Mouse (Mus musculus): ENCODE results near the gene Arih1.

GRCm38 (mm10) chr9:59457671-59458070 lies 28.7 kb downstream of the Arih1 start:
- TF ChIP-seq POLR2A (IDR thresholded peaks at IDR 0.05; ENCODE audit: insufficient read length, low read depth): no peak
- TF ChIP-seq TCF12 (IDR thresholded peaks at IDR 0.05; ENCODE audit: insufficient read depth, poor library complexity, severe bottlenecking): no peak
- no peak for TF ChIP-seq TCF3 (IDR thresholded peaks at IDR 0.05; ENCODE audit: insufficient read length, low read depth)
- TF ChIP-seq MAX (IDR thresholded peaks at IDR 0.05; ENCODE audit: low read depth): no peak
- TF ChIP-seq POLR2AphosphoS2 (IDR thresholded peaks at IDR 0.05; ENCODE audit: insufficient read length, low read depth): no peak
- no peak for TF ChIP-seq MYOD1 (IDR thresholded peaks at IDR 0.05; ENCODE audit: control insufficient read depth in 1 of 3, insufficient read length in 2 of 3, low read depth in 2 of 3)
- no peak for TF ChIP-seq CEBPB (IDR thresholded peaks at IDR 0.05; ENCODE audit: insufficient read depth, poor library complexity, severe bottlenecking)
- TF ChIP-seq USF1 (IDR thresholded peaks at IDR 0.05; ENCODE audit: low read depth): no peak
- no peak for TF ChIP-seq SRF (IDR thresholded peaks at IDR 0.05; ENCODE audit: control insufficient read depth, insufficient read length, low read depth)
- no peak for TF ChIP-seq REST (IDR thresholded peaks at IDR 0.05; ENCODE audit: insufficient read depth, insufficient read length)

Measured in myocyte (in vitro differentiated cells).